8 mouse cellular contexts compared by ENCODE assay signal in genomic region chr17:34931061-34931734, GRCm38 (mm10). TPM values are rescaled to one million over a fixed set of nuclear protein-coding genes. Genes with fewer than 3 reads are reported as not detected.
DNase-seq lines count a peak whose midpoint lies in the region; ATAC-seq and TF ChIP-seq lines count a peak whose summit lies in the region.

TSS of gene Neu1 (plus strand) at chr17:34931253.

- WGBS in embryonic facial prominence, embryonic 13.5 days, result under 1% methylated on average over 38 of the region's 38 CpGs
- under 1% methylated on average over 38 of the region's 38 CpGs for WGBS in kidney, adult 2 months
- under 1% methylated on average over 38 of the region's 38 CpGs for WGBS in limb, embryonic 12.5 days
- WGBS in midbrain, embryonic 15.5 days, result under 1% methylated on average over 38 of the region's 38 CpGs
- 1% methylated on average over 34 of the region's 38 CpGs for WGBS in spleen, adult 2 months

- peak; percentile 96 for DNase-seq in 3134 (ENCODE audit: extremely low read depth, insufficient read length, low spot score)
- DNase-seq in adrenal gland, postnatal 36 days, result peak; percentile 99
- peak; percentile 99 for DNase-seq in heart, adult 18-20 months
- DNase-seq in kidney, adult 2 months, result peak; percentile 100
- peak; percentile 97 to 98 for DNase-seq in spleen, adult 2 months (ENCODE audit: low read depth in 1 of 2, low spot score in 2 of 2)

- H3K4me2 ChIP-seq in embryonic facial prominence, embryonic 13.5 days, result peak within 1 kb of the TSS; percentile 89
- peak within 1 kb of the TSS; percentile 98 for H3K4me2 ChIP-seq in limb, embryonic 12.5 days
- H3K4me2 ChIP-seq in midbrain, embryonic 15.5 days, result peak within 1 kb of the TSS; percentile 81

- no peaks in the 10 kb centered on the region for H3K9me3 ChIP-seq in embryonic facial prominence, embryonic 13.5 days
- no peaks in the 10 kb centered on the region for H3K9me3 ChIP-seq in limb, embryonic 12.5 days
- no peaks in the 10 kb centered on the region for H3K9me3 ChIP-seq in midbrain, embryonic 15.5 days

- peaks cover 9% of the 10 kb centered on the region; the same call in 1 of the 2 replicates for H3K36me3 ChIP-seq in embryonic facial prominence, embryonic 13.5 days
- peaks cover 6% of the 10 kb centered on the region; the same call in 1 of the 2 replicates for H3K36me3 ChIP-seq in kidney, adult 2 months (ENCODE audit: control insufficient read depth, insufficient read depth, low read length)
- peaks cover 22% of the 10 kb centered on the region for H3K36me3 ChIP-seq in limb, embryonic 12.5 days
- H3K36me3 ChIP-seq in midbrain, embryonic 15.5 days (replicated peaks), result peaks cover 9% of the 10 kb centered on the region; the same call in 1 of the 2 replicates
- peaks cover 13% of the 10 kb centered on the region for H3K36me3 ChIP-seq in spleen, adult 2 months (ENCODE audit: control insufficient read depth, insufficient read depth, low read length)

- H3K27ac ChIP-seq in embryonic facial prominence, embryonic 13.5 days, result no peak within 1 kb of the TSS
- peak within 1 kb of the TSS; percentile 78 for H3K27ac ChIP-seq in kidney, adult 2 months (ENCODE audit: insufficient read depth, low read depth, low read length)
- H3K27ac ChIP-seq in limb, embryonic 12.5 days, result peak within 1 kb of the TSS; percentile 56; the same call in 1 of the 2 replicates
- peak within 1 kb of the TSS; percentile 77 for H3K27ac ChIP-seq in midbrain, embryonic 15.5 days
- H3K27ac ChIP-seq in spleen, adult 2 months (ENCODE audit: insufficient read depth, low read length), result peak within 1 kb of the TSS; percentile 79

- peak; percentile 87 for TF ChIP-seq POLR2A in kidney, adult 2 months (IDR thresholded peaks at IDR 0.05; ENCODE audit: low read depth, low read length)
- peak; percentile 35; the same call in 1 of the 2 replicates for TF ChIP-seq POLR2A in spleen, adult 2 months (IDR thresholded peaks at IDR 0.05; ENCODE audit: low read depth, low read length)

- H3K27me3 ChIP-seq in embryonic facial prominence, embryonic 13.5 days, result no peaks in the 10 kb centered on the region; the same call in 1 of the 2 replicates
- H3K27me3 ChIP-seq in kidney, adult 2 months (replicated peaks; ENCODE audit: control insufficient read depth, insufficient read depth, low read length), result no peaks in the 10 kb centered on the region
- H3K27me3 ChIP-seq in limb, embryonic 12.5 days, result no peaks in the 10 kb centered on the region
- H3K27me3 ChIP-seq in midbrain, embryonic 15.5 days (replicated peaks), result no peaks in the 10 kb centered on the region
- H3K27me3 ChIP-seq in spleen, adult 2 months (ENCODE audit: control insufficient read depth, insufficient read depth, low read length), result no peaks in the 10 kb centered on the region

- peak; percentile 73 for TF ChIP-seq CTCF in kidney, adult 2 months (conservative IDR thresholded peaks at IDR 0.05; ENCODE audit: insufficient read depth, insufficient read length, low read depth, low read length)
- peak; percentile 52; the same call in 1 of the 2 replicates for TF ChIP-seq CTCF in spleen, adult 2 months (IDR thresholded peaks at IDR 0.05; ENCODE audit: extremely low read depth, insufficient read depth, insufficient read length, insufficient replicate concordance)

- peak within 1 kb of the TSS; percentile 91 for H3K9ac ChIP-seq in embryonic facial prominence, embryonic 13.5 days
- peak within 1 kb of the TSS; percentile 75 for H3K9ac ChIP-seq in limb, embryonic 12.5 days (replicated peaks)
- peak within 1 kb of the TSS; percentile 88 for H3K9ac ChIP-seq in midbrain, embryonic 15.5 days

- peak; percentile 94 for ATAC-seq in embryonic facial prominence, embryonic 13.5 days (ENCODE audit: insufficient number of reproducible peaks, insufficient read depth, low FRiP score, low TSS enrichment, low read depth)
- peak; percentile 94 for ATAC-seq in limb, embryonic 12.5 days (ENCODE audit: insufficient number of reproducible peaks, insufficient read depth, low FRiP score, low TSS enrichment, low read depth)
- ATAC-seq in midbrain, embryonic 15.5 days (replicated peaks), result peak; percentile 98

- peak within 1 kb of the TSS; percentile 75 for H3K4me3 ChIP-seq in embryonic facial prominence, embryonic 13.5 days
- peak within 1 kb of the TSS; percentile 67 for H3K4me3 ChIP-seq in kidney, adult 2 months (ENCODE audit: insufficient read depth, low read depth, low read length)
- peak within 1 kb of the TSS; percentile 71 for H3K4me3 ChIP-seq in limb, embryonic 12.5 days (replicated peaks)
- peak within 1 kb of the TSS; percentile 93 for H3K4me3 ChIP-seq in midbrain, embryonic 15.5 days
- peak within 1 kb of the TSS; percentile 82 for H3K4me3 ChIP-seq in spleen, adult 2 months (ENCODE audit: extremely low read depth, insufficient read depth, insufficient read length)

- peaks cover 26% of the 10 kb centered on the region for H3K4me1 ChIP-seq in embryonic facial prominence, embryonic 13.5 days
- no peaks in the 10 kb centered on the region for H3K4me1 ChIP-seq in kidney, adult 2 months (ENCODE audit: control insufficient read depth, insufficient read depth, low read length)
- peaks cover 8% of the 10 kb centered on the region for H3K4me1 ChIP-seq in limb, embryonic 12.5 days (replicated peaks)
- peaks cover 12% of the 10 kb centered on the region for H3K4me1 ChIP-seq in midbrain, embryonic 15.5 days
- H3K4me1 ChIP-seq in spleen, adult 2 months (ENCODE audit: control insufficient read depth, insufficient read depth, insufficient read length), result peaks cover 5% of the 10 kb centered on the region; the same call in 1 of the 2 replicates

RNA-seq across cellular contexts. Expression of gene Neu1, which starts in this region (rescaled TPM):
- 10 to 100 TPM; 25.4 to 27.4 TPM for total RNA-seq in adrenal gland, postnatal 36 days (2021)
- polyA plus RNA-seq in embryonic facial prominence, embryonic 13.5 days (2015; fragmentation: Nextera tagmentation; extraction: Ambion mirVana), result 18.8 and 20.3 TPM in 2 replicates
- 10 to 100 TPM; 14.6 to 15.9 TPM for total RNA-seq in heart, adult 18-20 months (2021)
- polyA plus RNA-seq in kidney, adult 2 months (2012; rRNA removed), result 448 and 498 TPM in 2 replicates
- 16.2 and 18.9 TPM in 2 replicates for polyA plus RNA-seq in limb, embryonic 12.5 days (2016; fragmentation: Nextera tagmentation; extraction: Ambion mirVana)
- polyA plus RNA-seq in midbrain, embryonic 15.5 days (2015; fragmentation: Nextera tagmentation; extraction: Ambion mirVana), result 36.1 and 41.1 TPM in 2 replicates
- 45.8 and 47.5 TPM in 2 replicates for polyA plus RNA-seq in spleen, adult 2 months (2012; rRNA removed)
